Mouse (Mus musculus): ENCODE results near the gene Fen1.
A peak's percentile ranks its signal among the peaks of the same experiment; 100 is the strongest.

The Fen1 gene

DNA sequence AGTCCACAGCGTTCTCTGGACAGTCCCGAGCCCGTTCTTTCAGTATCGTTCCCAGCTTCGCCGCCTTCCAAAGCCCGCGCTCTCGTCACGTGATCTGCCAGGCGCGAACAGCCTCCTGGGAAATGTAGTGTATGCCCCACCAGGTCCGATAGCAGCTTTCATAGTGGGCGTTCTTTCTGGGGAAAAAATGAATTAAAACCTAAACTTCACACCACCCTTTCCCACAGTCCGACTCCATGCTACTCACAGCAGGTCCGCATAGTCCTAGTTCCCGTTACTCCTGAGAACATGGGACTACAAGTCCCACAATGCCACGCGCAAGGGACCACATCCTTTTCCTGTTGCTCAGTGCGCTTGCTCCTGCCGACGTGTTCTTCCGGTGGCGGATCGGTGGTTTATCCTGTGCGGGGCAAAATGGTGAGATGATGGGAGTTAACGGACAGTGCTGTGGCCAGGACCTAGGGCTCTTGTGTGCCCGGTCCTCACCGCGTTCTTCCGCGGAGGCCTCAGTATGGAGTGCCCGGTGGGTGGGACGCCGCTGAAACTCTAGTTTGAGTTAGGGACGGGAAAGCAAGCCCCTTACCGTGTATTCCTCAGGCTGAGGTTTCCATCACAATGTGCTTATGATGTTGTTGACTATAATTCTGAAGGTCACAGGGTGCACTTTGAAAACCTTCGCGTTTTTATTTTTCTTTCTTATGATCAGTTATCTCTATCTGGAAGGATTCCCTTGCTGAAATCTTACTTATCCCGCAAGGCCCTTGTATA is at the start of gene Fen1, which contains the start of gene Tmem258:
Gene Fen1, minus strand, starts transcription at position 322 of the 768 bp plus-strand sequence.
Gene Tmem258, plus strand, starts transcription at position 167 of the 768 bp plus-strand sequence.
- DNase-seq = peak; percentile 86 to 92

DNA sequence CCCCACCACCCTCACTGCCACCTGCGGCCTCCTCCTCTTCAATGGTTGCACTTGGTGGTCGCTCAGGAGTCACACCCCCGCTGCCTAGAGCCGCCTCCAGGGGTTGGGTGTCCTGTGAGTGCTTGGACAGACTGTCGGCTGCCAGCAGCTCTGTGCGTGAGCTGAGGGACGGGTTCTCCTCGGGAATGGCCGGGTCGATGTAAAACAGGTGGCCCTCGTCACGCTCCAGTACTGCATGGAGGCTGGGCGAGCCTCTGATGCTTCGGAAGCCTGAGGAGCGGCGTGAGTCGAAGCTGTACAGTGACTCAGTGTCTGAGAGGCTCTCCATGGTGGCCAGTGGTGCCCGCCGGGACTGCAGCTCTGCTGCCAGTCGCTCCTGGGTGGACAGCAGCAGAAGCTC is 44.2 kb upstream of the Fen1 start:
- no peak for DNase-seq

DNA sequence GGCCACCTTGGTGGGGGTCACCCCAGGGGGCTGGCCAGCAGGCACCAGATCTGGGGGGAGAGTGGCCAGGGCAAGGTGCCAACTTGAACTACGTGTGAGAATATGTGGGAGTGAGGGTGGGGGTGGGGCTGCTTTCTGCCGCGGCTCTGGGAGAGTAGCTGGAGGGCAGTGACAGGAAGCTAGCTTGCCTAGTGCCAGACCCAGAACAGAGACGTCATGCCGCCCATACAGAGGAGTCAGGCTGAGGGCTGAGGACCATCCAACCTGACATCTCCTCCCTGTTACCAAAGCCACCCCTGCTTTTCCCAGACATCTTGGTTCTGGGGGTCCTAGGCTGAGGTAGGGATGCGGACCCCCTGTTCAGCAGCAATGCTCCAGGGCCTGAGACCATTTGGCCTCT is 43.2 kb upstream of the Fen1 start:
- DNase-seq = no peak

DNA sequence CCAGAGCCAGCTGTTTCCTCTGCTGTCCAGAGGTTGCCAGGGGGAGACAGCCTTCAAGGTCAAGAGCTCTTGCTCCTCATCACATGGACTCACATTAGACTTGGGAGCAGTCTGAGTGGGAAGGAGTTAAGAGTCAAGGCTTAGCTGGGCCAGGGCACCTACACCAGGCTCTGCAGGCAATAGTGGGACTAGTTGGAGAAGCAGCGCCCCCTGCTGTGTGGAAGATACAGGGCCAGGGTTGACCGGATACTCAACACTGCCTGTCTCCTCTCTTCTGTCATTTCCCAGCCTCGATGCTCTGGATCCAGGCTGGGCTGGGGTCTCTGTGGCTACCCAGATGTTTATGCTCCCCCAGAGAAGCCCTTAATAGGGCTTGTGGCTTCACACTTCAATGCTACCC is 40.2 kb upstream of the Fen1 start:
- peak; percentile 31 to 33 for DNase-seq

DNA sequence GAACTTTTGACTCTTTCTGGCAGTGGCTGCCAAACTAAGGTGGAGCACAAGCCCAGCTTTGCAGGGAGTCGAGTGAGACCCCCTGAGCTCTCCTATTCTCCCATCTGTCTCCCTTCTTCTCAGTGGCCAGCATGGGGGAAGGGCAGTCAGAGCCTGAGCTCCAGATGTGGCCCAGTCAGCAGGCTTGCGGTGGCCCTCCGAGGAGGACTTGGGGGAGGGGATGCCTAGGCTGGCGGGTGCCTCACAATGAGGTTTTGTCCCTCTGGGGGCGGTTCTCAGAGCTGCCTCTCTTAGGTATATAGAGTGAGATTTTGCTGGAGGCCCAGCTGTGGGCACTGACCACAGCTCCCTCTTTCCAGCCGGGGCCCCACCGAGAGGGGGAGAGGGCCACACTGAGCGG is 38.9 kb upstream of the Fen1 start:
- no peak for DNase-seq

DNA sequence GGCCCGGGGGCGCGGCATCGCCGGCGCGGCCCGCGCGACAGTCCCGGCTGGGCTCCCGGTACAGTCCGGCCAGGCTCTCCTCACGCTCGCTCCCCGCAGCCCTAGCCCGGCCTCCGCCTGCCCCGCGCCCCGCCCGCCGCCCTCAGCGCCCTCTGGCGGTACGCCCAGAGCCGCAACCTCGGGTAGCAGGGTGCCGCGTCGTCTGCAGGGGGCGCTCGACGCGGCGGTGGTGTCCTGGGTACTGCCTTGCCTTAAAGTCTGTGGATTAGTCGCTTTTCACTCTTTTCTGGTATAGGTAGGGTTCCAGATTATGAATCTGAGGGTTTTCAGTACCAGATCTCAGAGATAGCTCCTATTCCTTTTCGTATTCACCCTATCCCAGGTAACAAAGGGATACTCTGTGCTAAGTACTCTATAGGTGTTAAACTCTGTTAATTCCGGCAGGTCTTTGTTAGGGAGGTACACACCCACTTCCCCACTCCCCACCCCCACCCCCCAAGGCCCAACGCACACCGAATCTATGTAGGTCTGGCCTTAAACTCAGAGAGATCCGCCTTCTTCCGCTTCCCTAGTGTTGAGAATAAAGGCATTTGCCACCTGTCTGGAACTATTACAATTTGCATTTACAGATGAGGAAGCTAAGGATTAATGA is 36.8 kb upstream of the Fen1 start, which contains the start of gene Myrf:
Gene Myrf, minus strand, starts transcription at position 95 of the 652 bp plus-strand sequence.
- DNase-seq = peak; percentile 63 to 67

DNA sequence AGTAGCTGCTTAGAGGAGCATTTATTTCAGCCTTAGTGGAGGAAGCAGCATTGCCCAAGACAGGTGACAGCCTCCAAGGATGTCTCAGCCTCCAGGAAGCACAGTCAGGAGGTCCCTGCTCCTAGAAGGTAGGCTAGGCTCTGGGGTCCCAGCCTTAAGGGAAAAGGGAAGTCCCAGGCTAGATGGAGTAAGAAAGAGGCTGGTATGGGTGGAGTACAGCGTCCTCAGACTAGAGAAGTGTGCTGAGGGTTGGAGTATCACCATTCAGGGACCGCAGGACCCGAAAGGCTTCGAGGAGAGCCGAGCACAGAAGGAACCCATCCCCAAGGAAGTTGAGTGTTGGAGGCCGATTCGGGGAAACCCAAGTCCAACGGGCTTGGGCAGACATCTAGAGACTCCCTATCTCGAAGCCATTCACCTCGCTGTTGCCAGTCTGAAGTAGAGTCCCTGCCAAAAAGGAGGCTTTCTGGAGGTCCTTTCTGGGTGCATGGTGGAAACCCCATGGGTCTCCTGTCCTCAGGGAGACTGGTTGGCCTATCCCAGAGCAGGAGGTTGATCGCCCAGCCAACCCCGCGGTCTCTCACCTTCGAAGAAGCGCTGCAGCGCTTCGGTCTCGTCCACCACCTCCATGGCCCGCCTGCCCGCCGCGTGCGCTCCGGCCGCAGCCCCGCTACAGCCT is 36.1 kb upstream of the Fen1 start:
- DNase-seq = no peak

DNA sequence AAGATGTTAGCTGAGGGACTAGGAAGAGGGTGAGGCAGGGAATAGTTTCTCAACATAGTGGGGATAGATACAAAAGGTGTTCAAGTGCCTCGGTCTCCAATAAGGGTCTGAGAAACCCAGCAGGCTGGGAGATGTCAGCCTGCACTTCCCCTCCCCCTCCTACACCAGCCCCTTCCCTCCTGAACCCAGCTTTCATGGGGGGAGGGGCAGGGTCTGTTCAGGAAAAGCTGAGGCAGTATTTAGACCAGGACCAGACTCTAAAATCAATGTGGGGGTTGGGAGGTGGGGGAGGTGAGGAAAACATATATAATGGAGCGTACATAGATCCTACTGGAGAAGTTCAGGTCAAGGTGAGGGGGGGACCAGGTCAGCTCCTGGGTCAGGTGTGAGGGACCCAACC is 35.5 kb upstream of the Fen1 start:
- DNase-seq = no peak

DNA sequence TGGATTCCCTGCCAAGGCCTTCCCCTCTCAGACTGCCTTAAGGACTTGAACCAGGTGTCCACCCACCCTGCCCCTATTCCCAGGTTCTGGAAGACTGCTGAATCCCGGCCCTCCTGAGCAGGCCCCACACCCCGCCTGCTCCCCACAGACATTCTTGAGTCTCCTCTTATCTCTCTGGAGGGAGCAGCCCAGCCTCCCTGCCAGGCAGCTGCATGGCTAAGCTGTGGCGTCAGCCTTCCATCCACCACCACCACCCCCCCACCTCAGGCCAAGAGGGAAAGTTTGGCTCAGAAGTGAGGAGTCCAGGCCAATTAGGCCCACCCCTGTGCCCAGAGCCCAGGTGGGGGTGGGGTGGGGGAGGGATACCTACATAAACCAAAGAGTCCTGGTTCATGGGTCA is 34.5 kb upstream of the Fen1 start:
- DNase-seq = no peak

DNA sequence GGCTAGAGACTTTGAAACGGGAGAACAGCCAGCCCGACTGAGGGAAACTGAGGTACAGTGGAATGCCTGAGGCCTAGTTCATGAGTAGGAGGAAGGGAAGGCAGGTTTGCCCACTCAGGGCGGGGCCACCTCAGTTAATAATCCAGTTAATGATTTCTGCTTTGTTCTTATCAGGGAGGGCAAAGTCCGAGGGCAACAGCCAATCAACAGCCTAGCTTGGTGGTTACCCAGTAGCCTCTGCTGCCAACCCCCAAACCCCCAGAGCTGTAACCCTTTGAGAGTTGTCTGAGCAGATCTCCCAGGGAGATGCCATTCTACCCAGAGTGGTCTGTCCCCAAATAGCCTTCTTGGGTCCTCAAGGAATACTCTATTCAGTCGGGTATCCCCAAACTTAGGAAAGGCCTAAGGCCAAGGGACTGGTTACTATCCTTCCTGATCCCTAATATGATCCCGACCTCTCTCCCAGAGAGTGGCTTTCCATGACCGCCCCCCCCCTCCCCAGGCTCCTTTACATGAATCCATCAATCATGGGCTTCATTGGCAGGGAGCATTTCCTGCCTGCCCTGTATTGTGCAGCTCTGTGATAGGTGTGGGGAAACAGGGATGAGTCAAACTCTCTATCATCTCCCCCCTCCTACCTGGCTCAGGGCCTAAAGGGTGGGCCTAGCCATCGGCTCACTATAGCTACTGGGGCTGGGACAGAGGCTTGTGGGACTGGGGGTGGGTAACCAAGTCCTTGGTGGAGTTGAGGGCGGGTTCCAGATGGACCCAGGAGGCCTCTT is 32.0 kb upstream of the Fen1 start:
- DNase-seq = no peak

DNA sequence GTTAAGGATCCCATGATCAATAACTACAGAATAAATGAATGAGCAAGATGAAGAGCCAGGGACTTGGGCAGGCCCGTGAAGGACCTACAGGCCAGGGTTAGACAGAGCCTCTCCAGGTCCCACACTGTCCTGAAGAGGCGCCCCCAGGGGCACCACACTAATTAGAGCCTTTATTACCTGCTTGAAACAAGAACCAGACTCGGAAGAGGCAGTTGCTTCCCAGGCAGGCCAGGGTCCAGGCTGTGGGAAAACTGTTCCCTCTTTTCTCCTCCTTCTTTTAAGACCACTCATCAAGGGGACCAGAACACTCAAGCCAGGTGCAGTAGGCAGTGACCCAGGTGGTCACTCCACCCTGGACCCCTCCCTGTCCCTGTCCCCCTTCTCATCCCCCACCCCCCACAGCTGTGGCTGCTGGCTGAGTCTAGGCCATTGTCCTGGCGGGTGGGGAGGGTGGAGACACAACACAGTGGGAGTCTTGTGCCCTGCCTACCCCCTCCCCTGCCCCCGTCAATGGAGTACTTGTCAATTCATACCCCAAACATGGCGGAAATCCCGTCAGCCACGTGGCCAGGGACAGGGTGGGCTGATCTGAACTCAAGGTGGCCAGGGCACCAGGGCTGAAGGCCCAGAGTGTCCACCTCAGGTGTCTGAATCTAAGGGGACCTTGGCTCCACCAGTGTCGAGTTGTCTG is 28.5 kb upstream of the Fen1 start:
- DNase-seq = no peak

DNA sequence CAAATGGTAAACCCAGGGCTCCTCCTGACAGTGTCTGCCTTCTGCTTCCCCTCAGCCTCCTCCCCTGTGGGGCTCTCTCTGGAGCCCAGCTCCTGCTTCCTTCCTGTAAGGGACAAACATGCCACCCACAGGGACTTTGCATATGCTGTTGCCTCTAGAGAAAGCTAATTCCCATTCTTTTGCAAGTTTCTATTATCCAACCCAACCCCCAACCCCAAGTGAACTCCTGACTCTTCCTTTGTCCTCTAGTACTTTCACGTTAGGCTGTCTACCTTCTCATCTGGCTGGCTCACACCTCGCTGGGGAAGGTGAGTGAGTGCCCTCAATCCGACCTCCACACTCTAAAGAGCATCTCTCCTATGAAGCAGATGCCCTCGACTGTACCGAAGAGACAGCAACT is 27.9 kb upstream of the Fen1 start:
- no peak for DNase-seq

DNA sequence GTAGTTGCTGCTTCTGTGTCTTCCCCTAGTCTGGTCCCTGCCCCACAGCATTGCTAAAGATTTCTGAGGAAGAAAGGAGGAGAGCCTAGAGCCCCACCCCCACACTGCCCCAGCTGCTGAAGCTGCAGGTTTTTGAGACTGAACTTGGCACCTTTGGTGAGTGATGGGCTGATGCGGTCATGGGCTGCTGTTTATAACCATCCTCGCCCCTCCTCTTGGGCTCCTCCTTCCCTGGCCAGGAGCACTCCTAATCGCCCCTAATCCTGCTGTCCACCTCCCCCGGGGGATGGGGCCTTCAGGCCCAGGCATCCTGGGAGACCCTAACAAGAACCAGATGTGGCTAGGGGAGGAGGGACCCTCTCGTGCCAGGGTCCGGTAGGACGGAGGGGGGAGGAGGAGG is 27.0 kb upstream of the Fen1 start:
- no peak for DNase-seq

DNA sequence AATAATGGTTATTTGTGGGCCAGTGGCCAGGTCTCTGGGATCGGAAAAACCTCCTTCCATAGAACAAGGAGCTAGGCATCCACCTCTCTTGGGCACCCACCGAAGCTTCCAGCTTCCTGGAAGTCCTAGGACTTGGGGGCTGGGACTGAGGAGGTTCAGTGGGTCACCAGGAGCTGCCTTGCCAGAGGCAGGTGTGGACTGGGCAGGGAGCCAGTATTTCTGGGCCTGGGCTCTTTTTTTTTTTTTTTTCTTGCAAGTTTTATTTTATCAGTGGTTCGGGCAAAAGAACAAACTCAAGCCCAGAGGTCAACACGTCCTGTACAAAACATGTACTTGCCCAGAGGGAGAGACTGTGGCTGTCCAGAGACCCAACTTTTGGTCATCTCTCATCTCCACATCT is 21.8 kb upstream of the Fen1 start:
- DNase-seq = no peak

DNA sequence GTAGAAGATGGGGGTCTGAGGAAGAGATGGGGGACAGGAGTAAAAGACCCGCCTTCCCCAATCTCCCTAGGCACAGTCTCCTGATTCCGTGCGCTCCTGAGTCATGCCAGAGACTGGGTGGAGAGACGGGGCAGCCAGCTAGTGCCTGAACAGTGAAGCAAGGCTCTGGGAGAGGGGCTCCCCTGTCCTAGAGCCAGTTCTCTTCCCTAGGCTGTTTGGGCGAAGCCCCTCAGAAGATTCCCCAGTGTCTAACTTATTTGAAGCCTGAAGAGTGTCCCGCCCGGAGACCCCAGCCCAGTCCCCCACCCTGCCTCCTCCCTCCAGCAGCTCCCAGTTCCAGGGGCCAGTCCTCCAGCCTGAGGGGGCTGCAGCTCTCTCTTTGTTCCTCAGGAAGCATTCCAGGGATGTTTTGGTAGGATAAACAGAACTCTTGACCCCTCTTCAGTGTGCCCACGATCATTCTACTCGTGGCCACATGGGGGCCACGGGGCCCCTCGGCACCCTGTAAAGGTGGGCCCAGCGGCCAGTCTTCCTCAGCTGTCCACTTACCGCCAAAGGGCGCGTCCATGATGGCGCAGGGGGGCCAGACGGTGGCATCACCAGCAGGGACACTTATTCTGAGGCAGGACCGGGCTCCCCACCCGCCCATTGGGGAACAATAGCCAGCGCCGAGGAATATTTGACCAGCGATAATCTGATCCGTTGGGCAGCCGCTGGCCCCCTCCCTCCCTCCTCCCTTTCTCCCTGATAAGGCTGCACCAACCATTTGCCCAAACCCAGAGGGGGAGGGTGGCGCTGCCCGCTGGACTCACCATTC is 20.9 kb upstream of the Fen1 start:
- no peak for DNase-seq

DNA sequence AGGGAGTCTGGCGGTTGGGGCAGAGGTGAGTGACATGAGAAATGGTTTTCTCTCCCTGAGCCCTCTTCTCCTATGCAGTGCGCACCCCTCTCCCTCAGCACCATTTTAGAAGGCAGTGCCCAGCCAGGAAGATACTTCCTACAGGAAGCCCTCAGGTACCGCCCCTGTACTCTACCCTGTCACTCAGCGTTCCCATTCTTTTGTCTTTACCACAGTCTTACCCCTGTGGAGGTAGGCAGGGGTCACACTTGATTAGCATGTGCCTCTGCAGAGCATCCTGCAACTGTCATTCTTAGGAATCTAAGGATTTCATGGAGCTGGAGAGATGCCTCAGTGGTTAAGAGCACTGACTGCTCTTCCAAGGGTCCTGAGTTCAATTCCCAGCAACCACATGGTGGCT is 19.6 kb upstream of the Fen1 start:
- DNase-seq = no peak

DNA sequence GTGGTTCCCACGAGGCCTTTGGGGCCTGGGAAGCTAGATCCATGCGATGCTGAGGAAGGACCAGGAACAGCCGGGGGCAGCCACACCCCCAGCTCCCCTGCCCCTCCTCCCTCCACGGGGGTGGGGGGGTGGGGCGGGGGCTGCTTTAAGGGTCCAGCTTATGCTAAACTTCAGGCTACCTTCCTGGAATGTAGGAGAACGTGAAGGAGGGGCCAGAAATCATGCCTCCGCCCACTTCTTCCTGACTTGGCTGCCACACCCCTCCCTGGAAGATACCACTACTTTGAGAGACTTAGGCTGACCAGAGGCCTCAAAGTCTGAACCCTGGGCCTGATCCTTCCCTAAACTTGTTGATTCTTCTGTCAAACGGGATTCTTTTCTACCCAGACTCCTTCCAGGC is 18.7 kb upstream of the Fen1 start:
- no peak for DNase-seq

DNA sequence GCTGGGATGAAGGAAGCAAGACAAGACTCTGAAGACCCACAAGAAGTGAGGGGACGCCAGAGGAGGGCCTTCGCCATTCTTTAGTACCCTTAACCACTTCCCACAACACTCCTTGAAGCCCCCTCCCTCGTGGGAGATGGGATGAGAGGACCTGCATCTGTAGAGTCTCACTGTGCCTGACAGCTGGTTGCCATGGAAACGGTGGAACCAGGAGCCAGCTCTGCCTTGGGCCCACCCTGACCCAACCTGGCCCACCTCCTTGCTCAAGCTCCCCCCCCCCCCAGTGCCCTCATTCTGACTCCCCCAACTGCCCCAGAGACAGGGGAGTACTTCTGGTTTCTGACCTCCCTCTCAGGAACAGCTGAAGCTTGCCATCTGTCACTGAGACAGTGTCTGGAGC is 17.6 kb upstream of the Fen1 start:
- no peak for DNase-seq

DNA sequence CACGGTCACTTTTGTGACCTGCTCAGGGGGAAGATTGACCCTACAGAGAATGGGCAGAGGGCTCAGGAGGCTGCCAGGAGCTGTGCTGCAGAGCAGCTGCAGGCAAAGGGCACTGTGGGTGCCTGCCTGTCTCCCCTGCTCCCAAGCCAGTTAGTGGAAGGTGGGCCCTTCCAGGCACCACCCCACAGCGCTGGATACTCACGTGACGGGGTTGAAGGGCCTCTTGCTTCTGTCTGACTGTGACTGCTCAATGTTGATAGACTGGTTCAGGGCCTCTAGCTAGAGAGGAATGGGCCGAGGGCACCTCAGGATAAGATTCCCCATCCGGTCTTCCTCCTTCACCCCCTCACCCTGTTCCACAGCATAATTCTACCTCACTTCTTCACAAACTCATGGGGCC is 15.6 kb upstream of the Fen1 start:
- no peak for DNase-seq

DNA sequence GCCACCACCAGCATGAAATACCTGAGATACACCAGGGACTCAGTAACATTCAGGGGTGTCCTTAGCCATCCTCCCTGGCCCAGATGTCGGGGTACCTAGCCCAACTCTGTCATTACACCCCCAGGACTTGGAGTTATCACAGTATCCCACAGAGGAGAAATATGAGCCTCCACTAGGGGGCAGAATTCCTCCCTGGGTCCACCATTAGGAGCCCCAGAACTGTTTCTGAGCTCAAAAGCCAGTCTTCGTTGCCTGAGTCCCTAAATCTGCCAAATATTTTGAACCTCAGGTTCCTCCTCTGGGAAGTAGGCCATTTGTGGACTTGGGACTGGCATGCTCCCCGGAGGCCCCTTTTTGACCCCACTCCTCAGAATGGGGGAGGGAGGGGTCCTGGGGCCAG is 15.1 kb upstream of the Fen1 start:
- DNase-seq = peak in 1 of 2 experiments; percentile 13

DNA sequence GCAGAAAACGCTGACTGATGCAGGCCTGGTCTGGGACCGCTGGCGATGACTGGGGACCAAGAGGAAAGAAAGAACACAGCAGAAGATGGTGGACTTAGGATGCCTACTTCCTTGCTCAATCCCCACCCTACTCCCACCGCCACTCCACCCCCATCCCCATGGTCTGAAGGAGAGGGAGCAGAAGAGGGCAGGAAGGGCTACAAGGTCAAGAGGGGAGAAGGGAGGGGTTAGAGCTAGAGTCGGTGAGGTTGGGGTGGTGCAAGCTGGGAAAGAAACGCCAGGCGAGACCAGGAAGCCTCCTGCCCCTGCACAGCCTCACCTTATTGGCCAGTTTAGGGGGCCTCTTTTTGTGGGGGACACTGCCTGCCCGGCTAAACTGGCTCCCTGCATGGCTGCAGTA is 12.1 kb upstream of the Fen1 start:
- DNase-seq = no peak

All from thymus, postnatal 36 days (tissue).